Mouse (Mus musculus): ENCODE measurements around the gene Duox1.
A peak's percentile ranks its signal among the peaks of the same experiment; 100 is the strongest.
"Not testable (repeated sequence)": the region's sequence is repeated elsewhere in the genome, so short reads cannot be mapped to it uniquely, and the experiment has no call there.

Gene Duox1

DNA sequence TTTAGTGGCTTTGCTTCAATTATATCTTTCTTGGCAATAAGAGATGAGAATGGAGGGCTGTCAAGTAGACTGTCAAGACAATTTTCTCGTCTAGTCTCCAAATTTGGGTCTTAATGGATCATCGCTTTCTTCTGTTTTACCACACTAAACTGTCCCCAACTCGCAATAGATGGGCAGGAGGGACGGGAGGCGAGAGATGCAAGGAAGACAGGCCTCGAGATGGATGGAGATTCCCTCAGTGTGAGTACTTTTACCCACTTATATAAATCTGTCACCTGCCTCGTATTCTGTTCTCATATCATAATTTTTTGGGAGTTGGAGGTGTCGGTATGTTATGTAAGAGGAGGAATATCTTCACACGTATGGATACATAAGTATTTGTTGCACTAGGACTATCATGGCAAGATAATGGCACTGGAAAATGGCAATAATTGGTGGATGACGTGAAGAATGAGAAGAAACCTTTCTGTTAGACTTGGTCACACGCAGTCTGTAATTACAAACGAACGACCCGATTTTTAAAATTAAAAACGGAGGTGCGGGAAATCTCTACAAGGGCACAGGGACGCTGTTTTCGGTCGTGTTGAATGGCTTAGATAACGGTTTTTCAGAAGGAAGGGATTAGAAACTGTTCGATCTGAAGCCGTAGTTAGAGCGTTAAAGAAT lies 59.3 kb downstream of the Duox1 start:
- DNase-seq (ENCODE audit: low spot score in 2 of 2) = no peak

DNA sequence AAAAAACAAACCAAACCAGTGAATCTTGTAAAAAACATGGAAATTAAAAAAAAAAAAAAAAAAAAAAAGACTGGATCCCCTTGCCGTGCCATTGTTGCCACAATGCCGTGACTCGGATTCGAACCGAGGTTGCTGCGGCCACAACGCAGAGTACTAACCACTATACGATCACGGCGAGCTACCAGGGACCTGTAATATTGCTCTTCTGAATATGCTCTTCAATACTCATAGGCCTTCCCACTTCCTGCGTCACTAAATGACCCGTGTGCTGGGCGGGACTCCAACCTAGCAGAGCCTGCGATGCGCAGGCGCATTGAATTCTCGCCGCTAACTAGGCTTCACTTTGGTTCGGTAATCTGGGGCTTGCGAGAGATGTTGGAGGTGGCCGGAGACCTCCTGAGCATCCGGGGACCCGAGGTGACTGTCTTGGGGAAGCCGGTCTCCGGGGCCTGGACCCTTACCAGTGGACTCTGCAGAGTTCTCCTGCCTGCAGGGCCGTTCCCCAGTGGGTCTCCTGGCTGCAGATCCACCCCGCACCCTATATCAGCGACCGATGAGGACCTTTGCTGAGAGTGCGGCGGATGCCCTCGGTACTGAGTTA lies 60.0 kb downstream of the Duox1 start:
- DNase-seq (ENCODE audit: low spot score in 2 of 2) = peak; percentile 96 to 99

DNA sequence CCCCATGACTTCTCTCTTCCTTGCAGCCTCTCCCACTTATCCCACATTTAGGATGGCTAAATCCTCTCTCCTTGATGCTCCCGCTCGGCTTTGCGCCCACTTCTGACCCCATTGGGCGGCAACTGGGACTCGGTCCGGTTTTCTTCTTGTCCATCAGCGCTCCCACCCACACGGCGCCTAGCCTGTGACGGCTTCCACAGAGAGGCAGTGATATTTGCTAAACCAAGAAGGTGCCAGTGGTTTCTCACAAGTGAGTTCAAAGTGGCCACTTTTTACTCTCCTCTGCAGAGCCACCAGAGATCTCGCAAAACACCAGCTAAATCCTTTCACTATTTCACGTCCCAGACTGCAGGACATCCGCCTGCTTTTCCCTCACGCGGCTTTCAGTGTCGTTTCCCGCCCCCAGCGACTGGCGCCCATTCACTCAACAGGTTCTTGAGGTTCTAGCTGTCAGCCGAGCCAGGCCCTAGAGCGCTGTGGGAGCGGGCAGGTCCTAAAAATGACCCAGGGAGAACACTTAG lies 60.6 kb downstream of the Duox1 start:
- no peak for DNase-seq (ENCODE audit: low spot score in 2 of 2)

DNA sequence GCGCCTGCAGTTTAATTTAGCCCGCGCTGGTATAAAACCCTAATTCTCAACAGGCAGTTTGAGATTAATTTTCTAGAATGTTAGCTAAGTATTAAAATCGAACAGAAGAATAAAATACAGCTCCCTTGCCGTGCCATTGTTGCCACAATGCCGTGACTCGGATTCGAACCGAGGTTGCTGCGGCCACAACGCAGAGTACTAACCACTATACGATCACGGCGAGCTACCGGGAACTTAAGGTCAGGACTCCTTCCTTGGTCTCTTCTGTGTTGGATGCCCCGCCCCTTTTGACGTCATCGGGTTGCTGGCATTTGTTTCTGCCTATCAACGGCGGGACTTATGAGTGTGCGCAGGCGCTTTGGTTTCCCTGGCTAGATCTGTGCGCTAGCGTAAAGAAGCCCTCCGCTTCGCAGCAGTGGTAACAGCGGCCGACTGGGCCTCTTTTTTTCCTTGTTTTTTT lies 61.8 kb downstream of the Duox1 start:
- peak; percentile 100 for DNase-seq (ENCODE audit: low spot score in 2 of 2)

DNA sequence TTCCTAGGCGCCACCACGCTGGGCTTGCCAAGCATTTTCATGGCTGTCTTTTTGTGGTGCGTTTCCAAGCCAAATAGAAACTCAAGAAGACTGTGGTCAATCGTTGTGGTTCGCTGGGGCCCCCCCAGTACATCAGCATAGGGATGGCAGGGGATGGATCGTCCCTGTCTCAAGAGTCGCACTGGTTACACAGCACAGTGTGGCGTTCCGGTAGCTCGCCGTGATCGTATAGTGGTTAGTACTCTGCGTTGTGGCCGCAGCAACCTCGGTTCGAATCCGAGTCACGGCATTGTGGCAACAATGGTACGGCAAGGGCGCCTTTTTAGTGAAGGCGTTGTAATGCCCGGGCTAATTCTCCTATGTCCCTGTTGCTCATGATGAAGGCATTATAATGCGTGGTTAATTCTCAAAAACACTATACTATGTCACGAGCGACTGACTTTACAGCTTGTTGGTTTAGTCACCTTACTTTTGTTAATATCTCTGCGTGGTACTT lies 62.3 kb downstream of the Duox1 start:
- DNase-seq (ENCODE audit: low spot score in 2 of 2) = peak; percentile 86

DNA sequence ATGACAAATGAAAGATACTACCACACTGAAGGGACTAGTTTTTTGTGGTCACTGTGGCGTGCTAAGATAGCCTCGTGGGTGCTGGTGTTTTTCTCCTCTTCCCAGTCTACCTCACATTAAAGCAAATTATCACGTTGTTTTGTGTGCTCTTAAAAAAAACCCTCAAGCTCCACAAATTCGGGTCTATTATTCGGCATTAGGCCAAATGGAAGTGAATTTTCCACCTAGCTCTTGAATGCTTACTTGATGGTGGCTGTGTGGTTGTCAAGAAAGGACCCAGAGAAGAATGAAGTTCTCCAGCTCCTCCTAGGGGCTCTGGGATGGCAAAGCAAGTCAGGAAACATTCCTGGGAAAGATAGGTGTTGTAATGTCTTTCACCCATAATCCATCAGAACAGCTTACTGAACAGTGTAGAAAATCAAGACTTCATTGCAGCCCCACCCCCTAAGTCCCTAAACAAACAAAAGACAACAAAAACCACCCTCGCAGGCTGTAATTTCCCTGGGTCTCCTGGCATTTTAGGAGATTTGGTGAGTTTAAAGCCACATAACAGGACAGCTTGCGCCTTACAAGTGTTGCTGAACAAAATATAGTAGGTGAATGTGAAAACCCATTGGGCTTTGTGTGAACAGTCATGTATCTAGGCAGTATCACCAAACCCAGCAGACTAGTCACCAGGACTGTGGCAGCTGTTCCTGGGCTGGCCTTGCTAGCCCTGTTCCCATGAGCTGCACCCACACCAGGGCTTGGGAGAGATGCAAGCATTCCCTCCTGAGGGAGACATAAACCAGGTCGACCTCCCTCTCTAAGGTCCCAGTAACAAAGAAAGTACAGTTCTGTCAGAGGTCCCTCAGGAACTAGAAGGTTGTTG lies 63.2 kb downstream of the Duox1 start:
- peak in 1 of 2 experiments; percentile 64 for DNase-seq (ENCODE audit: low spot score in 2 of 2)

DNA sequence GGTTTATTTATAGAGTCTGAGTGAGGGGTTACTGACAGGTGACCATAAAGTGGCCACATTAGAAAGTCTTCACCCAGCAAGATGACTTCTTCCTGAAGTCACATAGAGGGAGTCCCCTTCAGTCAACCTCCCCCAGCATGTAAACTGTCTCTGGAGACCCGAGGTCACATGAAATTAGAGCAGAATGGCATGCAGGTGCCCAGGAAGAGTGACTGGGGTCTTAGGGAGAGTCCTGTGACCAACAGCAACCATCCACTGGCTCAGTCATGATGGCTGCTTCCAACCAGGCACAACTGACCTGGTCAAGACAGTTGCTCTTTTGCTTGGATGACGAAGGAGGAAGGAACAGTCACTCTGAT lies 63.8 kb downstream of the Duox1 start:
- DNase-seq (ENCODE audit: low spot score in 2 of 2) = no peak

DNA sequence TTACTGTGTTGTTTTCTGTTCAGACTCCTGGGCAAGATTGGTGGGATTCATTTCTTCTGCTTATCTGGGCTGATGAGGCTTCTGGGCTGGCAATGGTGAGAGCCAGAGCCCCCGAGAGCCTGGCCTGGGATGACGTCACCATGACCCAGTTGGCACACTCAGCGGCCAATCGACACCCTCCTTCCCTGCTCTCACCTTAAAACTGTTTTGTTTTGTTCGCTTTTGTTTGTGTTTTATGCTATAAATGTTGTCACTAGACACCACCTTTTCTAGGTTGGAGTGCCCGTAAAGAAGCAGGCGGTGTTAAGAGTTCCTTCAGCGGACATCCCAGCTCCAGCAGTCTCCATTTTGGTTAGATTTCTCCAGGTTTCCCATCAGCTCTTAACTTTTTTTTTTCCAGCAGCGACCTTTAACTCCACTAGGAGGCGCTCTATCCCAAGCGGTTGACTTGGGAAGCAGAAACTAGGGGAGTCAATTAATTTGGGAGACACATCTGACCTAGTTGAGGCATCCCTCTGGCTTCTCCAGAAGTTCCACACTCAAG lies 65.4 kb downstream of the Duox1 start:
- DNase-seq (ENCODE audit: low spot score in 2 of 2) = peak; percentile 58 to 77

DNA sequence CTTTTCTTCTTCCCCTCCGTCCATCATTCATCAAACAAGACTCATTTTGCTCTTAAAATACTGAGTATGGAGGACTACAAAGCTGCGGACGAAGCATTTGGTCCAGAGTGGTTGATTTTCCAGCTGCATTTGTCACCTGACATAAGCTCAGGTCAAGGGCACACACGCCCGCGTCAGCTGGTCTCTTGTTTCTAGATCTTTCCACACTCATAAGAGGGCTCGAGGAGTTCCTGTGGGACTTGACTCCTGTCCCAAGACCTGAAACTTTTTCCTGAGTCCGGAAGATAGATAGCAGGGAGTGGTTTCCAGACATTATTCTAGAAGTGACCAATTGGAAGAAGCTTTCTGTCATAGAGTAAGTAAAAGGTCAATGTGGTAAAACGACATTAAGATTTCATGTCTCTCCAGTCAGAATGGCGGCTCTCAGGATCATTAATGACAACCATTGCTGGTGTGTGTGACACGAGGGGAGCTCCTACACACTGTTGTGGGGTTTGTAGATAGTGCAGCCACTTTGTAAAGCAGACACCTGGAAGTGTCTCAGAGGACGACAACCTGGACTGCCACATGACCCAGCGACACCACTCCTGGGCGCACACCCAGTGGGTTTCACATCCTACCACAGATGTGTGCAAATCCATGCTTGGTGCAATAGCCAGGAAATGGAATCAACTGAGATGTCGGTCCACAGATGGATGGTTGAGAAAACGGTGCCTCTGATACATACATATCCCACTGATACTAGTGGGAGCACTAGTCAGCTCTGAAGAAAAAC lies 66.0 kb downstream of the Duox1 start:
- no peak for DNase-seq (ENCODE audit: low spot score in 2 of 2)

DNA sequence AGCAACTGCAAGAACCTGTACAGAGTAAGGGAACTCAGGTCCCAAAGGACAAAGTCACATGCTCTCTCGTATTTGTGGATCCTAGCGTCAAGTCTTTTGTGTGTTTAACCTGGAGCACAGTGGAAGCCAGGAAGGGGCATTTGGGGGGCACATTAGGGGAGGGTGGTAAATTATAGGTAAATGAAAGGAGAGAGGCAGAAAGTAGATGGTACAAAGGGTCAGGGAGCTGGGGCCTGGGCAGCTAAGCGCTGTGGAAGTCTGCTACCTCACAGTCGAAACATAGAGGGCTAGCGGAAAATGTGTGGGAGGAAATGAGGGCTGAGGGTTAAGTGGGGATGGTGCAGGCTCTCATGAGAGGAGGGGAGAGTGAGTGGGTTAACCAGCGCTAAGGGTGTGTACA lies 66.6 kb downstream of the Duox1 start:
- DNase-seq (ENCODE audit: low spot score in 2 of 2) = no peak

DNA sequence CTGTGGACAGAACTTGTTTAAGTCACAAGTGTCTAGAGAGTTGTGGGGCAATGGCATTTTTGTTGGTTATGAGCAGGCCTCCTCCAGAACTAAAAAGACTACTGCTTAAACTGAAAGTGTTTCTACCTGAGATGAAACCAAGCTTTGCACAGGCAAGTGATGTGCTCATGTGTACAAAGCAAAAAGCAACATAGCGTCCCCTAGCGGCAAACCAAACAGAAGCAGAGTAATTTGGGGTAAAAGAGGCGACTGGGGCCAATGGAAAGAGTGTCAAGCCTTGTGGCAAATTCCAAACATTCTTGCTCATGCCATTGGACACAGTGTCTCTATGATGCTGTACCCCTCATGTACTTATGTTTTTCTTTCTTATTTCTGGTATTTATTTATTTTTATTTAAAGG lies 69.6 kb downstream of the Duox1 start:
- no peak for DNase-seq (ENCODE audit: low spot score in 2 of 2)

DNA sequence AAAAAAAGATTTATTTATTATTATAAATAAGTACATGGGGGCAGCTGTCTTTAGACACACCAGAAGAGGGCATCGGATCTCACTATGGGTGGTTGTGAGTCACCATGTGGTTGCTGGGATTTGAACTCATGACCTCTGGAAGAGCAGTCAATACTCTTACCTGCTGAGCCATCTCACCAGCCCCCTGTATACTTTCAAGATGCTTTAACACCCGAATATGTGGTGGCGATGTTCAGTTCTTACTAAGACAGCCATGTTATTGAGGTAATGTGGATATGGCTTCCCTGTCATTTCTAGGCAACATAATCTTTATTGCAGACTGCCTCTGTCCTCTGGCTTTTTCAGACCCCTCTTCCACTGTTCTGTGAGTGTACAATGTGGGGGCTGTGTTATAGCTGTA lies 71.7 kb downstream of the Duox1 start:
- DNase-seq (ENCODE audit: low spot score in 2 of 2) = not testable (repeated sequence)

DNA sequence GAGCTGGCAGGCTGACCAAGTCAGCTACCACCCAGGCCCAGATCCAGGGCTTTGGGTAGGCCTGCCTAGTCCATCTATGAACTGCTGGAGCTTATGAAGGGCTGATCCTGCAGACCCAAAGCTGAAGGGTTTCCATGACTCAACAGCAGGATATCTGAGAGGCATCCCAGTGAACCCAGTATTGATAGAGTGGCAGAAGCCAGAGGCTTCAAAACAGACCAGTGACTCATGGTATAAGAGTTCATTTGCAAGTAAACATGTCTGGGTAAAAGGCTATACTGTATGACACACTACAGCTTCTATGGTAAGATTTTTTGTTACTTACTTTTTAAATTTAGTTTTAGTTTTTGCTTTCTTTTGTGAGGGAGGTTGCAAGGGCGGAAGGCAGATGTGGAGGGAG lies 80.7 kb downstream of the Duox1 start:
- no peak for DNase-seq (ENCODE audit: low spot score in 2 of 2)

All from frontal cortex, postnatal 36 days (tissue).